Mouse (Mus musculus): ENCODE data around the gene Rhoh. TPM values are rescaled to one million over a fixed set of nuclear protein-coding genes. Genes with fewer than 3 reads are reported as not detected.

Rhoh gene
- polyA plus RNA-seq, 1 experiment from 2014 or later: 1.7 TPM

GRCm38 (mm10) chr5:65864486-65864885 is 3.5 kb downstream of the Rhoh start:
- ATAC-seq (ENCODE audit: low read depth): no peak
- H3K36me3 ChIP-seq (ENCODE audit: control insufficient read depth, insufficient read depth, low read length): no peaks in the 10 kb centered on the region

GRCm38 (mm10) chr5:65864946-65865345 is 3.9 kb downstream of the Rhoh start:
- Histone ChIP-seq H3K9me3 (ENCODE audit: control insufficient read depth, low read length) (no peaks in the 10 kb centered on the region), H3K27me3 (replicated peaks; ENCODE audit: control insufficient read depth, insufficient read depth, low read length) (no peaks in the 10 kb centered on the region), H3K27ac (replicated peaks; ENCODE audit: low read depth, low read length) (no peak overlapping the region), H3K9ac (ENCODE audit: low read depth, low read length) (no peak overlapping the region), H3K4me3 (ENCODE audit: low read depth, low read length) (no peak overlapping the region), H3K36me3 (ENCODE audit: control insufficient read depth, insufficient read depth, low read length) (no peaks in the 10 kb centered on the region), H3K4me1 (ENCODE audit: control insufficient read depth, insufficient read depth, low read length) (no peaks in the 10 kb centered on the region), H3K4me2 (ENCODE audit: low read depth, low read length) (no peak overlapping the region)
- DNase-seq (ENCODE audit: low spot score) (no peak), ATAC-seq (ENCODE audit: low read depth) (no peak)
- 63% methylated on average over 3 of the region's 3 CpGs for WGBS

More at GRCm38 (mm10) chr5:65864486-65864885, 3.5 kb downstream of the Rhoh start:
- Histone ChIP-seq H3K27me3 (replicated peaks; ENCODE audit: control insufficient read depth, insufficient read depth, low read length) (no peaks in the 10 kb centered on the region), H3K4me3 (ENCODE audit: low read depth, low read length) (no peak overlapping the region), H3K9ac (ENCODE audit: low read depth, low read length) (no peak overlapping the region), H3K27ac (replicated peaks; ENCODE audit: low read depth, low read length) (no peak overlapping the region), H3K4me2 (ENCODE audit: low read depth, low read length) (no peak overlapping the region), H3K9me3 (ENCODE audit: control insufficient read depth, low read length) (no peaks in the 10 kb centered on the region), H3K4me1 (ENCODE audit: control insufficient read depth, insufficient read depth, low read length) (no peaks in the 10 kb centered on the region)
- WGBS: 93% methylated on average over 7 of the region's 7 CpGs
- DNase-seq (ENCODE audit: low spot score): no peak

GRCm38 (mm10) chr5:65866591-65866990 is 5.6 kb downstream of the Rhoh start:
- Histone ChIP-seq H3K36me3 (ENCODE audit: control insufficient read depth, insufficient read depth, low read length) (no peaks in the 10 kb centered on the region), H3K9me3 (ENCODE audit: control insufficient read depth, low read length) (no peaks in the 10 kb centered on the region), H3K9ac (ENCODE audit: low read depth, low read length) (no peak overlapping the region), H3K4me1 (ENCODE audit: control insufficient read depth, insufficient read depth, low read length) (no peaks in the 10 kb centered on the region), H3K27me3 (replicated peaks; ENCODE audit: control insufficient read depth, insufficient read depth, low read length) (no peaks in the 10 kb centered on the region), H3K4me3 (ENCODE audit: low read depth, low read length) (no peak overlapping the region), H3K4me2 (ENCODE audit: low read depth, low read length) (no peak overlapping the region), H3K27ac (replicated peaks; ENCODE audit: low read depth, low read length) (no peak overlapping the region)
- DNase-seq (ENCODE audit: low spot score) (no peak), ATAC-seq (ENCODE audit: low read depth) (no peak)
- WGBS: 96% methylated on average over 6 of the region's 6 CpGs

- 79% methylated on average over 7 of the region's 7 CpGs for WGBS
These were observed 6.5 kb downstream of the Rhoh start for GRCm38 (mm10) chr5:65867380-65868116.

GRCm38 (mm10) chr5:65868419-65868818 is 7.4 kb downstream of the Rhoh start:
- ATAC-seq (ENCODE audit: low read depth): no peak
- 57% methylated on average over 3 of the region's 3 CpGs for WGBS
- H3K4me2 ChIP-seq (ENCODE audit: low read depth, low read length): no peak overlapping the region

More at GRCm38 (mm10) chr5:65867380-65868116, 6.5 kb downstream of the Rhoh start:
- Histone ChIP-seq H3K4me2 (ENCODE audit: low read depth, low read length) (no peak overlapping the region), H3K27me3 (replicated peaks; ENCODE audit: control insufficient read depth, insufficient read depth, low read length) (no peaks in the 10 kb centered on the region), H3K27ac (replicated peaks; ENCODE audit: low read depth, low read length) (no peak overlapping the region), H3K9ac (ENCODE audit: low read depth, low read length) (no peak overlapping the region), H3K36me3 (ENCODE audit: control insufficient read depth, insufficient read depth, low read length) (no peaks in the 10 kb centered on the region), H3K4me1 (ENCODE audit: control insufficient read depth, insufficient read depth, low read length) (no peaks in the 10 kb centered on the region), H3K9me3 (ENCODE audit: control insufficient read depth, low read length) (no peaks in the 10 kb centered on the region), H3K4me3 (ENCODE audit: low read depth, low read length) (no peak overlapping the region)
- ATAC-seq (ENCODE audit: low read depth) (no peak), DNase-seq (ENCODE audit: low spot score) (no peak)

GRCm38 (mm10) chr5:65869660-65870059 is 8.6 kb downstream of the Rhoh start:
- no peaks in the 10 kb centered on the region for H3K36me3 ChIP-seq (ENCODE audit: control insufficient read depth, insufficient read depth, low read length)
- H3K4me1 ChIP-seq (ENCODE audit: control insufficient read depth, insufficient read depth, low read length): no peaks in the 10 kb centered on the region
- H3K27ac ChIP-seq (replicated peaks; ENCODE audit: low read depth, low read length): no peak overlapping the region
- H3K27me3 ChIP-seq (replicated peaks; ENCODE audit: control insufficient read depth, insufficient read depth, low read length): no peaks in the 10 kb centered on the region
- no peak overlapping the region for H3K9ac ChIP-seq (ENCODE audit: low read depth, low read length)
- ATAC-seq (ENCODE audit: low read depth) (no peak), DNase-seq (ENCODE audit: low spot score) (no peak)
- WGBS: 88% methylated on average over 4 of the region's 4 CpGs
- no peak overlapping the region for H3K4me3 ChIP-seq (ENCODE audit: low read depth, low read length)
- H3K4me2 ChIP-seq (ENCODE audit: low read depth, low read length): no peak overlapping the region
- no peaks in the 10 kb centered on the region for H3K9me3 ChIP-seq (ENCODE audit: control insufficient read depth, low read length)

More at GRCm38 (mm10) chr5:65868419-65868818, 7.4 kb downstream of the Rhoh start:
- H3K27me3 ChIP-seq (replicated peaks; ENCODE audit: control insufficient read depth, insufficient read depth, low read length): no peaks in the 10 kb centered on the region
- no peaks in the 10 kb centered on the region for H3K4me1 ChIP-seq (ENCODE audit: control insufficient read depth, insufficient read depth, low read length)
- DNase-seq (ENCODE audit: low spot score): no peak
- H3K4me3 ChIP-seq (ENCODE audit: low read depth, low read length): no peak overlapping the region
- H3K36me3 ChIP-seq (ENCODE audit: control insufficient read depth, insufficient read depth, low read length): no peaks in the 10 kb centered on the region
- H3K27ac ChIP-seq (replicated peaks; ENCODE audit: low read depth, low read length): no peak overlapping the region
- no peak overlapping the region for H3K9ac ChIP-seq (ENCODE audit: low read depth, low read length)
- no peaks in the 10 kb centered on the region for H3K9me3 ChIP-seq (ENCODE audit: control insufficient read depth, low read length)

- Histone ChIP-seq H3K4me2 (ENCODE audit: low read depth, low read length) (no peak overlapping the region), H3K27ac (replicated peaks; ENCODE audit: low read depth, low read length) (no peak overlapping the region), H3K9me3 (ENCODE audit: control insufficient read depth, low read length) (no peaks in the 10 kb centered on the region), H3K27me3 (replicated peaks; ENCODE audit: control insufficient read depth, insufficient read depth, low read length) (no peaks in the 10 kb centered on the region), H3K4me1 (ENCODE audit: control insufficient read depth, insufficient read depth, low read length) (no peaks in the 10 kb centered on the region), H3K36me3 (ENCODE audit: control insufficient read depth, insufficient read depth, low read length) (no peaks in the 10 kb centered on the region), H3K9ac (ENCODE audit: low read depth, low read length) (no peak overlapping the region), H3K4me3 (ENCODE audit: low read depth, low read length) (no peak overlapping the region)
- WGBS: 82% methylated on average over 13 of the region's 13 CpGs
- no peak for ATAC-seq (ENCODE audit: low read depth)
- no peak for DNase-seq (ENCODE audit: low spot score)
These were observed 10.4 kb downstream of the Rhoh start for GRCm38 (mm10) chr5:65871276-65871875.

GRCm38 (mm10) chr5:65873212-65873611 is 12.2 kb downstream of the Rhoh start:
- Histone ChIP-seq H3K9ac (ENCODE audit: low read depth, low read length) (no peak overlapping the region), H3K4me2 (ENCODE audit: low read depth, low read length) (no peak overlapping the region), H3K36me3 (ENCODE audit: control insufficient read depth, insufficient read depth, low read length) (no peaks in the 10 kb centered on the region), H3K9me3 (ENCODE audit: control insufficient read depth, low read length) (no peaks in the 10 kb centered on the region), H3K27me3 (replicated peaks; ENCODE audit: control insufficient read depth, insufficient read depth, low read length) (no peaks in the 10 kb centered on the region), H3K27ac (replicated peaks; ENCODE audit: low read depth, low read length) (no peak overlapping the region), H3K4me3 (ENCODE audit: low read depth, low read length) (no peak overlapping the region), H3K4me1 (ENCODE audit: control insufficient read depth, insufficient read depth, low read length) (no peaks in the 10 kb centered on the region)
- WGBS: 78% methylated on average over 4 of the region's 4 CpGs
- DNase-seq (ENCODE audit: low spot score) (no peak), ATAC-seq (ENCODE audit: low read depth) (no peak)

GRCm38 (mm10) chr5:65875269-65875668 is 14.3 kb downstream of the Rhoh start:
- Histone ChIP-seq H3K27me3 (replicated peaks; ENCODE audit: control insufficient read depth, insufficient read depth, low read length) (no peaks in the 10 kb centered on the region), H3K9ac (ENCODE audit: low read depth, low read length) (no peak overlapping the region), H3K9me3 (ENCODE audit: control insufficient read depth, low read length) (no peaks in the 10 kb centered on the region), H3K36me3 (ENCODE audit: control insufficient read depth, insufficient read depth, low read length) (no peaks in the 10 kb centered on the region), H3K27ac (replicated peaks; ENCODE audit: low read depth, low read length) (no peak overlapping the region), H3K4me1 (ENCODE audit: control insufficient read depth, insufficient read depth, low read length) (no peaks in the 10 kb centered on the region), H3K4me2 (ENCODE audit: low read depth, low read length) (no peak overlapping the region), H3K4me3 (ENCODE audit: low read depth, low read length) (no peak overlapping the region)
- no peak for ATAC-seq (ENCODE audit: low read depth)
- 89% methylated on average over 7 of the region's 7 CpGs for WGBS
- no peak for DNase-seq (ENCODE audit: low spot score)
